Mouse (Mus musculus): Measurements from ENCODE around the gene Cmss1. TPM values are rescaled to one million over a fixed set of nuclear protein-coding genes. Genes with fewer than 3 reads are reported as not detected.

Cmss1 gene
- polyA plus RNA-seq, 1 experiment from 2014 or later: 51.4 TPM

DNA sequence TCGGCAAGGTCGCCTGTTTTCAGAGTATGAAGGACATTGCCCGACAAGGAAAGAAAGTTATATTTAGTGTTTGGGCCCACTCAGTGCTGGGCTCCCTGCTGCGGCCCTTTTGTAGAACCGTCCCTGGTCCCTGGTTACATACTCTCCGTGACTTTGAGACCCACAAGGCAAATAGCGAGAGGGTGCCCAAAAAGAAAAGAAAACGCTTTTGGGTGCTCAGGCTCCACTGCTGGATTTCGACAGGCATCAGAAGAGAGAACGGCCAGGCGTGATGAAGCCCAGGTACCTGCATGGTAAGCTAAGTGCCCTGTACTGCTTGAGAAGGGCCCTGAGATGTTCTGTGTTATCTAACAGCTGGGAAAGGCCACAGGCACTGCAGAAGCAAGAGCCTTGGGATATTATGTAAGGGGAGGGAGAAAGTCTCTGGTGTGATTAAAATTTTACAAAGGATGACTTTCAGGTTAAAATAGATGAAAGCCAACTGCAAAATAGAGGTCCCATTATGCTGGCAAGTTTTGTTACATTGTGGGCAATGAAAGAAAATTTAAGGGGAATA is 253.4 kb downstream of the Cmss1 start:
- Histone ChIP-seq H3K9ac (replicated peaks; ENCODE audit: low read length) (no peak overlapping the region), H3K36me3 (ENCODE audit: insufficient read depth, low read length) (no peaks in the 10 kb centered on the region), H3K27me3 (ENCODE audit: insufficient read depth, low read length) (no peaks in the 10 kb centered on the region), H3K27ac (ENCODE audit: low read length) (no peak overlapping the region), H3K4me2 (replicated peaks; ENCODE audit: low read depth, low read length) (no peak overlapping the region), H3K4me1 (ENCODE audit: insufficient read depth, low read length) (no peaks in the 10 kb centered on the region; the same call in 1 of the 2 replicates), H3K9me3 (ENCODE audit: low read length) (no peaks in the 10 kb centered on the region), H3K4me3 (ENCODE audit: low read length) (no peak overlapping the region)
- WGBS: 89% methylated on average over 11 of the region's 11 CpGs
- ATAC-seq (ENCODE audit: low FRiP score, low TSS enrichment): no peak

- Histone ChIP-seq H3K4me3 (ENCODE audit: low read length) (no peak within 1 kb of the TSS), H3K36me3 (ENCODE audit: insufficient read depth, low read length) (no peaks in the 10 kb centered on the region), H3K9ac (replicated peaks; ENCODE audit: low read length) (no peak within 1 kb of the TSS), H3K9me3 (ENCODE audit: low read length) (no peaks in the 10 kb centered on the region), H3K27me3 (ENCODE audit: insufficient read depth, low read length) (no peaks in the 10 kb centered on the region), H3K4me2 (replicated peaks; ENCODE audit: low read depth, low read length) (no peak within 1 kb of the TSS), H3K4me1 (ENCODE audit: insufficient read depth, low read length) (no peaks in the 10 kb centered on the region; the same call in 1 of the 2 replicates), H3K27ac (ENCODE audit: low read length) (no peak within 1 kb of the TSS)
- 86% methylated on average over 6 of the region's 6 CpGs for WGBS
- ATAC-seq (ENCODE audit: low FRiP score, low TSS enrichment): no peak
These were observed 253.9 kb downstream of the Cmss1 start, which contains the start of gene Filip1l for GRCm38 (mm10) chr16:57352751-57353150. Gene Filip1l (plus strand): TSS chr16:57353093.

GRCm38 (mm10) chr16:57349689-57350088 is 257.0 kb downstream of the Cmss1 start:
- H3K4me1 ChIP-seq (ENCODE audit: insufficient read depth, low read length): no peaks in the 10 kb centered on the region; the same call in 1 of the 2 replicates
- ATAC-seq (ENCODE audit: low FRiP score, low TSS enrichment): no peak
- WGBS: 49% methylated on average over 3 of the region's 3 CpGs

GRCm38 (mm10) chr16:57349039-57349438 is 257.6 kb downstream of the Cmss1 start:
- no peak for ATAC-seq (ENCODE audit: low FRiP score, low TSS enrichment)
- Histone ChIP-seq H3K4me2 (replicated peaks; ENCODE audit: low read depth, low read length) (no peak overlapping the region), H3K27ac (ENCODE audit: low read length) (no peak overlapping the region), H3K4me3 (ENCODE audit: low read length) (no peak overlapping the region), H3K9me3 (ENCODE audit: low read length) (no peaks in the 10 kb centered on the region), H3K4me1 (ENCODE audit: insufficient read depth, low read length) (no peaks in the 10 kb centered on the region; the same call in 1 of the 2 replicates), H3K9ac (replicated peaks; ENCODE audit: low read length) (no peak overlapping the region), H3K36me3 (ENCODE audit: insufficient read depth, low read length) (no peaks in the 10 kb centered on the region), H3K27me3 (ENCODE audit: insufficient read depth, low read length) (no peaks in the 10 kb centered on the region)
- 74% methylated on average over 3 of the region's 3 CpGs for WGBS

More at GRCm38 (mm10) chr16:57349689-57350088, 257.0 kb downstream of the Cmss1 start:
- Histone ChIP-seq H3K4me2 (replicated peaks; ENCODE audit: low read depth, low read length) (no peak overlapping the region), H3K27me3 (ENCODE audit: insufficient read depth, low read length) (no peaks in the 10 kb centered on the region), H3K27ac (ENCODE audit: low read length) (no peak overlapping the region), H3K9ac (replicated peaks; ENCODE audit: low read length) (no peak overlapping the region), H3K9me3 (ENCODE audit: low read length) (no peaks in the 10 kb centered on the region), H3K36me3 (ENCODE audit: insufficient read depth, low read length) (no peaks in the 10 kb centered on the region), H3K4me3 (ENCODE audit: low read length) (no peak overlapping the region)

DNA sequence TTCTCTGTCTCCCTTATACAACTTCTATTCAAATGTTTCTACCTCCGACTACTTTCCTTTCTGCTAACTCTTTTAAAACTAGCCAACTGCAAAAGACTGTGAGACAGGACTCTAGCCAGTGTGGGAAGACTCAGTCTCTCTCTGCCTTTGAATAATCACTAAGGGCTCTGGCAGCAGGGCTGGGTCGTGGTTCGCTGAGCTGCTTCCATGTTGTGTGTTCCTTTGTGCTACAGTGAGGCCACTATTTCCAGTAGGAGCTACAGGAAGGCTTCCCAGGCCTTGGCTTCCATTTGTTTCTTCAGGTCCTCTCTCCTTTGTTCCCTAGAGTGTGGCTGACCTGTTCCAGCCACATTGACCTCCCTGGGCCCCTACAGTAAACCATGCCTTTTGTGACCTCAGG is 260.4 kb downstream of the Cmss1 start:
- ATAC-seq (ENCODE audit: low FRiP score, low TSS enrichment): peak; percentile 61; the same call in 1 of the 2 replicates
- H3K27me3 ChIP-seq (ENCODE audit: insufficient read depth, low read length): no peaks in the 10 kb centered on the region
- no peaks in the 10 kb centered on the region for H3K4me1 ChIP-seq (ENCODE audit: insufficient read depth, low read length)
- H3K36me3 ChIP-seq (ENCODE audit: insufficient read depth, low read length): no peaks in the 10 kb centered on the region
- H3K9me3 ChIP-seq (ENCODE audit: low read length): no peaks in the 10 kb centered on the region
- no peak overlapping the region for H3K4me3 ChIP-seq (ENCODE audit: low read length)
- 68% methylated on average over 3 of the region's 3 CpGs for WGBS
- H3K4me2 ChIP-seq (replicated peaks; ENCODE audit: low read depth, low read length): no peak overlapping the region
- no peak overlapping the region; the same call in 1 of the 2 replicates for H3K27ac ChIP-seq (ENCODE audit: low read length)
- no peak overlapping the region for H3K9ac ChIP-seq (replicated peaks; ENCODE audit: low read length)

GRCm38 (mm10) chr16:57340613-57340898 is 266.1 kb downstream of the Cmss1 start:
- Histone ChIP-seq H3K27me3 (ENCODE audit: insufficient read depth, low read length) (no peaks in the 10 kb centered on the region), H3K9me3 (ENCODE audit: low read length) (no peaks in the 10 kb centered on the region), H3K36me3 (ENCODE audit: insufficient read depth, low read length) (no peaks in the 10 kb centered on the region), H3K9ac (replicated peaks; ENCODE audit: low read length) (no peak overlapping the region), H3K27ac (ENCODE audit: low read length) (no peak overlapping the region), H3K4me1 (ENCODE audit: insufficient read depth, low read length) (peaks cover 21% of the 10 kb centered on the region), H3K4me2 (replicated peaks; ENCODE audit: low read depth, low read length) (no peak overlapping the region), H3K4me3 (ENCODE audit: low read length) (no peak overlapping the region)
- 60% methylated on average over 5 of the region's 5 CpGs for whole genome bisulfite sequencing
- ATAC-seq (ENCODE audit: low FRiP score, low TSS enrichment): no peak

GRCm38 (mm10) chr16:57339765-57340612 is 266.7 kb downstream of the Cmss1 start:
- H3K27ac ChIP-seq (ENCODE audit: low read length): peak overlapping the region; percentile 44; the same call in 1 of the 2 replicates
- no peak overlapping the region for H3K4me2 ChIP-seq (replicated peaks; ENCODE audit: low read depth, low read length)
- WGBS: 79% methylated on average over 8 of the region's 8 CpGs
- peaks cover 21% of the 10 kb centered on the region for H3K4me1 ChIP-seq (ENCODE audit: insufficient read depth, low read length)
- H3K27me3 ChIP-seq (ENCODE audit: insufficient read depth, low read length): no peaks in the 10 kb centered on the region
- H3K9ac ChIP-seq (replicated peaks; ENCODE audit: low read length): no peak overlapping the region
- ATAC-seq (ENCODE audit: low FRiP score, low TSS enrichment): peak; percentile 21; the same call in 1 of the 2 replicates
- H3K9me3 ChIP-seq (ENCODE audit: low read length): no peaks in the 10 kb centered on the region
- no peak overlapping the region for H3K4me3 ChIP-seq (ENCODE audit: low read length)
- H3K36me3 ChIP-seq (ENCODE audit: insufficient read depth, low read length): no peaks in the 10 kb centered on the region

DNA sequence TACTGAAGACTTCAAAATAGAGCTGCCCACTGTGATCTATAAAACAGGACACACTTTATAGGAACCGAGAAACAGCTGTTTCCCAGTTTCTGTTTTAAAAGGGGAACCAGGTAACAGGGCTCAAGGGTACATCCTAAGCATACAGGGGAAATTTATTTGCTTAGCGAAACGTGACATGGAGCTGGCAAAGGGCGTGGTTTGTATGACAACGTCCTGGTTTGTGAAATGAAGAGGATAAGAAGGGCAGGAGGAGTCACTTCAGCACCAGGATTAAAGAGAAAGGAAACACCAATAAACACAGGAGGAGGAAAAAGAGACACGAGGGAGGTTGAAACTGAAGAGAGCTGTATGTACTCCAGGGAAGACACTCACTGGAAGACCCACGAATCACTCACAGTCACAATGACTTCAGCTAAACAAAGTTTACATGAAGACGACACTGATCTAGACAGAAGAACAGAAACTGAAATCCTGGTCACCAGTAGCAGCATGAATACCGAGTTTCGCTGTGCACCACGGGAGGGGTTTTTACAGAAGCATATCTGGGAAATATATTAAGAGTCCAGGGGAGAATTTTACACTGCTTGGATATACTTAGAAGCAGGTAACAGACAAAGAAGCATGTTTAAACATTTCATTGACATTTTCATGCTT is 269.8 kb downstream of the Cmss1 start:
- no peak for ATAC-seq (ENCODE audit: low FRiP score, low TSS enrichment)
- 49% methylated on average over 11 of the region's 11 CpGs for WGBS
- H3K9ac ChIP-seq (replicated peaks; ENCODE audit: low read length): no peak overlapping the region

GRCm38 (mm10) chr16:57332301-57332700 is 274.4 kb downstream of the Cmss1 start:
- Histone ChIP-seq H3K4me3 (ENCODE audit: low read length) (no peak overlapping the region), H3K9me3 (ENCODE audit: low read length) (no peaks in the 10 kb centered on the region), H3K27me3 (ENCODE audit: insufficient read depth, low read length) (no peaks in the 10 kb centered on the region), H3K4me1 (ENCODE audit: insufficient read depth, low read length) (peaks cover 17% of the 10 kb centered on the region; the same call in 1 of the 2 replicates), H3K4me2 (replicated peaks; ENCODE audit: low read depth, low read length) (no peak overlapping the region), H3K9ac (replicated peaks; ENCODE audit: low read length) (no peak overlapping the region), H3K27ac (ENCODE audit: low read length) (no peak overlapping the region), H3K36me3 (ENCODE audit: insufficient read depth, low read length) (no peaks in the 10 kb centered on the region)
- 76% methylated on average over 7 of the region's 7 CpGs for WGBS
- no peak for ATAC-seq (ENCODE audit: low FRiP score, low TSS enrichment)

More for the DNA sequence above, 269.8 kb downstream of the Cmss1 start:
- Histone ChIP-seq H3K4me2 (replicated peaks; ENCODE audit: low read depth, low read length) (no peak overlapping the region), H3K4me3 (ENCODE audit: low read length) (no peak overlapping the region), H3K9me3 (ENCODE audit: low read length) (no peaks in the 10 kb centered on the region), H3K36me3 (ENCODE audit: insufficient read depth, low read length) (no peaks in the 10 kb centered on the region), H3K27me3 (ENCODE audit: insufficient read depth, low read length) (no peaks in the 10 kb centered on the region), H3K4me1 (ENCODE audit: insufficient read depth, low read length) (peaks cover 21% of the 10 kb centered on the region), H3K27ac (ENCODE audit: low read length) (no peak overlapping the region)
